Mouse (Mus musculus): Measurements from ENCODE around the gene Chsy1. TPM values are rescaled to one million over a fixed set of nuclear protein-coding genes. Genes with fewer than 3 reads are reported as not detected.

Chsy1 gene
- 12.5 and 13.1 TPM in 2 replicates for polyA plus RNA-seq (2015; fragmentation: Nextera tagmentation; extraction: Ambion mirVana)

- Histone ChIP-seq H3K9me3 (no peaks in the 10 kb centered on the region), H3K27me3 (peaks cover 8% of the 10 kb centered on the region; the same call in 1 of the 2 replicates), H3K4me1 (replicated peaks) (peaks cover 33% of the 10 kb centered on the region), H3K36me3 (peaks cover under 1% of the 10 kb centered on the region; the same call in 1 of the 2 replicates), H3K4me2 (peak within 1 kb of the TSS; percentile 89), H3K27ac (peak within 1 kb of the TSS; percentile 95), H3K9ac (peak within 1 kb of the TSS; percentile 96), H3K4me3 (peak within 1 kb of the TSS; percentile 94)
- ATAC-seq (ENCODE audit: low FRiP score) = peak; percentile 89
- WGBS = under 1% methylated on average over 98 of the region's 123 CpGs
These were observed at the start of gene Chsy1 for GRCm38 (mm10) chr7:66108961-66109854. Gene Chsy1, plus strand, starts transcription at chr7:66109515.

GRCm38 (mm10) chr7:66060066-66060956 is 49.0 kb upstream of the Chsy1 start:
- Histone ChIP-seq H3K27ac (peak overlapping the region; percentile 81), H3K9me3 (no peaks in the 10 kb centered on the region), H3K36me3 (peaks cover 28% of the 10 kb centered on the region), H3K27me3 (peaks cover 18% of the 10 kb centered on the region), H3K9ac (peak overlapping the region; percentile 92), H3K4me1 (replicated peaks) (peaks cover 17% of the 10 kb centered on the region), H3K4me2 (peak overlapping the region; percentile 92), H3K4me3 (peak overlapping the region; percentile 83)
- WGBS = under 1% methylated on average over 64 of the region's 64 CpGs
- ATAC-seq (ENCODE audit: low FRiP score) = peak; percentile 96

GRCm38 (mm10) chr7:66061057-66061456 is 48.3 kb upstream of the Chsy1 start:
- H3K9me3 ChIP-seq = no peaks in the 10 kb centered on the region
- ATAC-seq (ENCODE audit: low FRiP score) = no peak; the same call in 1 of the 2 replicates
- H3K36me3 ChIP-seq = peaks cover 33% of the 10 kb centered on the region
- peak overlapping the region; percentile 83 for H3K4me3 ChIP-seq
- H3K27me3 ChIP-seq = peaks cover 18% of the 10 kb centered on the region
- 3% methylated on average over 14 of the region's 14 CpGs for WGBS
- H3K4me1 ChIP-seq (replicated peaks) = peaks cover 17% of the 10 kb centered on the region
- H3K4me2 ChIP-seq = peak overlapping the region; percentile 92
- H3K27ac ChIP-seq = no peak overlapping the region
- H3K9ac ChIP-seq = peak overlapping the region; percentile 92

- H3K9ac ChIP-seq = no peak overlapping the region
- no peaks in the 10 kb centered on the region for H3K27me3 ChIP-seq
- H3K36me3 ChIP-seq = peaks cover 56% of the 10 kb centered on the region
- no peak overlapping the region for H3K4me3 ChIP-seq
- no peak overlapping the region for H3K4me2 ChIP-seq
- H3K9me3 ChIP-seq = no peaks in the 10 kb centered on the region
- ATAC-seq (ENCODE audit: low FRiP score) = no peak
- 74% methylated on average over 2 of the region's 2 CpGs for WGBS
- H3K27ac ChIP-seq = no peak overlapping the region
- peaks cover 22% of the 10 kb centered on the region for H3K4me1 ChIP-seq (replicated peaks)
These were observed 32.9 kb upstream of the Chsy1 start for GRCm38 (mm10) chr7:66076411-66076810.

GRCm38 (mm10) chr7:66079364-66080230 is 29.7 kb upstream of the Chsy1 start, which contains the start of gene Selenos:
Gene Selenos, plus strand, starts transcription at chr7:66079649.
- H3K36me3 ChIP-seq = peaks cover 45% of the 10 kb centered on the region
- ATAC-seq (ENCODE audit: low FRiP score) = peak; percentile 100
- peak within 1 kb of the TSS; percentile 82 for H3K9ac ChIP-seq

GRCm38 (mm10) chr7:66080231-66080613 is 29.1 kb upstream of the Chsy1 start:
- H3K4me3 ChIP-seq = peak overlapping the region; percentile 83
- peak overlapping the region; percentile 82; the same call in 1 of the 2 replicates for H3K27ac ChIP-seq
- H3K9ac ChIP-seq = peak overlapping the region; percentile 82
- peaks cover 44% of the 10 kb centered on the region for H3K36me3 ChIP-seq
- peaks cover 37% of the 10 kb centered on the region for H3K4me1 ChIP-seq (replicated peaks)
- H3K27me3 ChIP-seq = no peaks in the 10 kb centered on the region
- 36% methylated on average over 5 of the region's 5 CpGs for WGBS
- no peak for ATAC-seq (ENCODE audit: low FRiP score)
- no peaks in the 10 kb centered on the region for H3K9me3 ChIP-seq
- peak overlapping the region; percentile 90 for H3K4me2 ChIP-seq

More at GRCm38 (mm10) chr7:66079364-66080230, 29.7 kb upstream of the Chsy1 start, which contains the start of gene Selenos:
- under 1% methylated on average over 65 of the region's 65 CpGs for WGBS
- Histone ChIP-seq H3K27me3 (no peaks in the 10 kb centered on the region), H3K4me1 (replicated peaks) (peaks cover 37% of the 10 kb centered on the region), H3K4me3 (peak within 1 kb of the TSS; percentile 83), H3K27ac (peak within 1 kb of the TSS; percentile 82), H3K9me3 (no peaks in the 10 kb centered on the region), H3K4me2 (peak within 1 kb of the TSS; percentile 90)

GRCm38 (mm10) chr7:66083757-66084156 is 25.6 kb upstream of the Chsy1 start:
- 91% methylated on average over 6 of the region's 6 CpGs for WGBS

GRCm38 (mm10) chr7:66084546-66084945 is 24.8 kb upstream of the Chsy1 start:
- H3K9ac ChIP-seq = no peak overlapping the region
- no peak for ATAC-seq (ENCODE audit: low FRiP score)
- H3K9me3 ChIP-seq = no peaks in the 10 kb centered on the region
- no peak overlapping the region for H3K4me3 ChIP-seq
- H3K36me3 ChIP-seq = peaks cover 67% of the 10 kb centered on the region
- no peak overlapping the region for H3K4me2 ChIP-seq
- no peak overlapping the region for H3K27ac ChIP-seq
- H3K27me3 ChIP-seq = no peaks in the 10 kb centered on the region
- H3K4me1 ChIP-seq (replicated peaks) = peaks cover 31% of the 10 kb centered on the region
- WGBS = 86% methylated on average over 7 of the region's 7 CpGs

More at GRCm38 (mm10) chr7:66083757-66084156, 25.6 kb upstream of the Chsy1 start:
- H3K4me2 ChIP-seq = no peak overlapping the region
- no peaks in the 10 kb centered on the region for H3K27me3 ChIP-seq
- peaks cover 59% of the 10 kb centered on the region for H3K36me3 ChIP-seq
- no peaks in the 10 kb centered on the region for H3K9me3 ChIP-seq
- H3K27ac ChIP-seq = no peak overlapping the region
- peaks cover 35% of the 10 kb centered on the region for H3K4me1 ChIP-seq (replicated peaks)
- H3K9ac ChIP-seq = no peak overlapping the region
- H3K4me3 ChIP-seq = no peak overlapping the region
- ATAC-seq (ENCODE audit: low FRiP score) = no peak

- Histone ChIP-seq H3K36me3 (peaks cover 96% of the 10 kb centered on the region), H3K4me1 (replicated peaks) (0 out of 2 replicates have a peak, but pooled peaks cover 10% of the 10 kb centered on the region), H3K27ac (no peak overlapping the region), H3K9me3 (no peaks in the 10 kb centered on the region), H3K4me2 (no peak overlapping the region), H3K4me3 (no peak overlapping the region), H3K9ac (no peak overlapping the region), H3K27me3 (no peaks in the 10 kb centered on the region)
- WGBS = 94% methylated on average over 4 of the region's 4 CpGs
- ATAC-seq (ENCODE audit: low FRiP score) = no peak
These were observed 21.7 kb upstream of the Chsy1 start for GRCm38 (mm10) chr7:66087652-66088051.

GRCm38 (mm10) chr7:66088077-66088476 is 21.2 kb upstream of the Chsy1 start:
- no peak for ATAC-seq (ENCODE audit: low FRiP score)
- peaks cover 97% of the 10 kb centered on the region for H3K36me3 ChIP-seq
- no peak overlapping the region for H3K27ac ChIP-seq
- WGBS = 96% methylated on average over 2 of the region's 2 CpGs
- H3K4me3 ChIP-seq = no peak overlapping the region
- 0 out of 2 replicates have a peak, but pooled peaks cover 9% of the 10 kb centered on the region for H3K4me1 ChIP-seq (replicated peaks)
- no peak overlapping the region for H3K9ac ChIP-seq
- H3K4me2 ChIP-seq = no peak overlapping the region
- no peaks in the 10 kb centered on the region for H3K9me3 ChIP-seq
- no peaks in the 10 kb centered on the region for H3K27me3 ChIP-seq

GRCm38 (mm10) chr7:66090676-66091190 is 18.6 kb upstream of the Chsy1 start:
- Histone ChIP-seq H3K27ac (no peak overlapping the region), H3K4me1 (replicated peaks) (no peaks in the 10 kb centered on the region), H3K9ac (no peak overlapping the region), H3K9me3 (no peaks in the 10 kb centered on the region), H3K27me3 (no peaks in the 10 kb centered on the region), H3K4me3 (no peak overlapping the region), H3K36me3 (peaks cover 77% of the 10 kb centered on the region), H3K4me2 (no peak overlapping the region)
- no peak for ATAC-seq (ENCODE audit: low FRiP score)
- 85% methylated on average over 11 of the region's 11 CpGs for WGBS
